Mouse (Mus musculus): ENCODE measurements around the gene Cdh4.

The Cdh4 gene

DNA sequence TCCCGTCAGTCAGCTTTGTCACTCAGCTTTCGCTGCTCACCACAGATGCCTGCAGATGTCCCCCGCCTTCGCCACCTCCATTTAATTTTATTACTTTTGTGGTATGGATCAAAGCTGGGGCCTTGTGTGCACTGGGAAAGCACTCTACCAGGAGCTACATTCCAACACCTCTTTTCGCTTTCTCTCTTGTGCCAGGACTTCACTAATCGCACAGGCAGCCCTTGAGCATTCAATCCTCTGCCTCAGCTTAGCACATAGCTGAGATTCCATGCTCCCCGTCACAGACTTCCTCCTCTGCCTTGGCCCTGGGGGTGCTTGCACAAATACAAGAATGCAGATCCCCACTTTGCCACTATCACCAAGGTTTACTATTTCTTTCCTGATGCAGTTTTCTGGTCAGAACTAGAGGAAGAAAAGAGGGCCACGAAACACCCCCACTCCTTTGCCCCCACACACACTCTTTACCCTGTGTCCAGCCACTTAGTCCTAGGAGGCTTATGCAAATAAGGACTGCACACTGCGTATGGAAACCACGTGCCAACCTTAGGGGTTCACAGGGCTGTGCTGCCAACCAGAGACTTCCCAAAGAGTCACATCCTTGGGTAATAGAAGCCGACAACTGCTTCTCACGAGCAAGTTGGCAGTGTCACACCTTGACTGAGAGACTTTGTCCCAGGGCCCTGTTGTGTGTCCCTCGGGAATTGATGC, 350.3 kb downstream of the Cdh4 start:
- in situ Hi-C loops (cut with MboI) = no loop called here

DNA sequence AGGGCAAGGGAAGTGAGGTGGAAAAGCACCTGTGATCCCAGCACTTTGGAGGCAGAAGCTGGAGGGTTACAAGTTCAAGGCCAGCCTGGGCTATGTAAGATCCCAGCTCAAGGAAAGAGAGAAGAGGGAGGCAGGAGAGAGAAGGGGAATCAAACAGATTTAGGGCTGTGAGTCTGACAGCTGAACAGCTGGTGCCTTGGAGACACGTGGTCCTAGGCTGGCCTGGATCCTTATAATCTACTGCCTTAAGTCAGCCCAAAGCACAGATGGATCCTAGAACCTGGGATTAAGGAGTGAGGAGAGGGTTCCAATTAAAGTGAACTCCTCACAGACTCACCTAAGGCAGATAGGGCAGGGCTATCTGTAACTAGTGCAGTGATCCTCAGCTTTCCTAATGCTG, 352.1 kb downstream of the Cdh4 start:
- in situ Hi-C loops (cut with MboI) = no loop called here

- in situ Hi-C loops (cut with MboI) = no loop called here
Observed at GRCm38 (mm10) chr2:179795452-179795851, 353.2 kb downstream of the Cdh4 start.

DNA sequence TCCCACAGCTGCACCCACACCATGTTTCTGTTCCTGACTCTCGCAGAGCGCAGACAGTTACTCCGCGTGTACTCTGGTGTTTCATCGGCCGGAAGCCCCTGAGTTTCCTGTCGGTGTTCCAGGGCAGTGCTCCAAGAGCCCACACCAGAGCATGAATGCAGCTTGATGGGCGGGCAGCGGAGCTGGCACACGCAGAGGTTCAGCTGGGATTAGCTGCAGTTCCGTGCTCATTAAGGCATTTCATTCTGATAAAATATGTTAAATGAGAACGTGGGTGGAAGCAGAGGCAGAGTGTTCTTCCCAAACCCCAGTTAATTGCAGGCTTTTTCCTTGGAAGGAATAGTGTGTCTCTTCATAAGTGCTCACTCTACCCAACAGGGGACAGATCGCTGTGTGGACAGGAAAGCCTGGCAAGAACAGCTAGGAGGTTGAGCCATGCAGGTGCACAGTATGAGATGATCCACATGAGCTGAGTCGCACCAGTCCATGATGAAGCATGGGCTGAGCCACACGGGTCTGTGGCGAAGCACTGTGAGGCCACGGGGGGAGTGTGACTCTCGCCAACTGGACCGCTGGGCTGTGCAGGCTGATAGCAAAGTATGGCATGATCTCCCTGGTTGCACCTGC, 357.8 kb downstream of the Cdh4 start:
- in situ Hi-C loops (cut with MboI) = no loop called here

- in situ Hi-C loops (cut with MboI) = no loop called here
Observed at GRCm38 (mm10) chr2:179801042-179801441, 358.8 kb downstream of the Cdh4 start.

- in situ Hi-C loops (cut with MboI) = no loop called here
Observed at GRCm38 (mm10) chr2:179802411-179802810, 360.2 kb downstream of the Cdh4 start.

- in situ Hi-C loops (cut with MboI) = no loop called here
Observed at GRCm38 (mm10) chr2:179811086-179811485, 368.9 kb downstream of the Cdh4 start.

DNA sequence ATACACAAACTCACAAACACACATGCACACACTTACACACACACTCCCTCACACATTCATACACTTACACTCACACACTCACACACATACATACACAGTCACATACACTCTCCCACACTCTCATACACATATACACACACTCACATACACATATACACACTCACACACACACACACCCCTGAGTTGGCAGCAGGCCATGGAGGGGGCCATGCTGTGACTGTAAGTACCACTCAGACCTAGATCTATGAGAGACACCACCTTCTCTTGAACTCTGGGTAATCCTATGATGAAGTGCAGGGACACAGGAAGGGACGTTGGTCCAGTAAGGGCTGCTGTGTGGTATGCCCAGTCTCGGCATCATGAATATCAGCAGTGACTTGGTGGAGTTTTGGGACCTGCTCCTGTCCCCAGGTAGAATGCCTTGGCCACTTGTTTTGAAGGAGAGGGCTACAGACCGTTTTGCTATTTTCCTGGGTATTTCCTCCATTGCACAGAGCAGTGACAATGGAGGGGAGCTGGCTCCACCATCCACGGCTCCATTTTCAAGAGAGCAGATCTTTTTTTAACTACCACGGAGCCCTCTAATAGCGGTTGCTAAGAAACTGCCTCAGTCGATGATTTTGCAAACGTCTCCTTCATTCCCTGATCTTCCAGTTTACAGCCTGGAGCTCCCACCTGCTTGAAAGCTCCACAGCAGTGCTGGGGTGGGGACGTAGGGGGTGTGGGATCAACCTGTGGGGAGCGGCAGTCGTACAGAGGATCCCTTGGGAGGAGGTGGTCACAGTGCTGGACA, 371.0 kb downstream of the Cdh4 start:
- in situ Hi-C loops (cut with MboI) = no loop called here

- in situ Hi-C loops (cut with MboI) = no loop called here
Observed at GRCm38 (mm10) chr2:179824776-179825326, 382.6 kb downstream of the Cdh4 start.

DNA sequence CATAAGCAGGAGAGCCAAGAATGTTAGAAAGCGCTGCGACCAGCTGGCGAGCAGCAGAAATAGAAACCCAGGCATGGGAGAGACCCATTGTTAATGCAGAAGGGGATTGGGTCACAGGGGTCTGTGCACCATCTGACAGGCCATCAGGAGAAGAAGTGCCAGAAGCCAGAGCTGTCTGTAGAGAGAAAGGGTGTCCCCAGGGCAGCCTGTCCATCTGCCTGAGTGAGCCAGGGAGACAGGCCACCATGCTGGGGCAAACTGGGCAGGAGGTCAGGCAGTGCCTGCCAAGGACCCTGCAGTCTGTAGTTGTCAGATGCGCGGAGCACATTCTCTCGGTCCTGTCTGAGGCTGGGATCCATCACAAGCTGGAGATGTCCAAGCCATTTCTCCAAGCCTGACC, 386.7 kb downstream of the Cdh4 start:
- in situ Hi-C loops (cut with MboI) = no loop called here

DNA sequence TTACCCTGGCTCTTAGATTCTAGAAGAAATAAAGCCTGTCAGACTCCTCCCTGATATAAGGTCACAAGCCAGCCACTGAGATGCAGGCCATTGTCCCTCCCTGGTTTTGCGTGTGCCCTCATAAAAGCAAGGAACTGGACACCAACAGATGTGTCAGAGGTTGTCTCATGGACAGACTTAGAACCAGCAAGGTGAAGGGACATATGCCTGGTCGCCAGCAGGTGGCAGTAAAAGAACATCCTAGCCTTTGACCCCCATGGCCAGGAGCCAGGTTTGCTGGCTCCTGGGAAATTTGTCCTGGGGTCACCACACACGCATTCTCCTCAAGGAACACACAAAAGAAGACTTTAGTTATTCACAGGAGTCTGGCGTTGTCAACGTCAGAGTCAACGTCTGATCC, 387.7 kb downstream of the Cdh4 start:
- in situ Hi-C loops (cut with MboI) = no loop called here

DNA sequence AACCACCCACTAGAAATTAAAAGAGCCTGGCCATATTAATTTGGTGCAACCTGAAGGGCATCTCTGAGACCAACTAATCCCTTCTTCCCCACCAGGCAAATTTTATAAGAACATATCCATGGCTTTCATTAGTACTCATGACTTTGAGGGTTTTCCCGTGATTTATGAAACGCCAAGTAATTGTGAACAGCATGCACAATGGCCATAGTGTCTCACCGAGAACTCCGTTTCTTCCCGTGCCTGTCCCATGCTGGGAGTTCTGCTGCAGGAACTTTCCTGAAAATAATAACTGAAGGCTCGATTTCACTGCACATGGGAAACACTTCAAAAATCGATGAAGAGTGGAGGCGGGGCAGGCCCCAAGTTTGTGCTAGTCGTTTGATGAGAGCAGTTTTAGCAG, 392.7 kb downstream of the Cdh4 start:
- in situ Hi-C loops (cut with MboI) = no loop called here

DNA sequence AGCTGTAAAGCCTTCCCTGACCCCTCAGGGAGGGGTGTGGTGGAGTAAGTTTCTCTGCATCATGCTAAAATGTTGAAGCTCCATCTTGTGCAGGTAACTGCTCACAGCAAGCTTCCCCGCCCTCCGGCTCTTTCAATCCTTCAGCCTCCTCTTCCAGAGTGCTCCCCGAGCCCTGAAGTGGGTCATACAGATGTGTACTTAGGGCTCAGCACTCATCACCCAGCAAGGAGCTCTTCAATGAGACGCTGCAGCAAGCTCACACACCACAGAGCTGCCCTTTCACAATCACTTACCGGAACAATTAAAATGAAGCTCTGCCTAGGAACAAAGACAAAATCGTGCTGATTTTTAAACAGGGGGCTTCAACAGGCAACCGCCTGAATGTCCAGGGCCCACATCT, 393.3 kb downstream of the Cdh4 start:
- in situ Hi-C loops (cut with MboI) = no loop called here

GRCm38 (mm10) chr2:179837186-179837585, 395.0 kb downstream of the Cdh4 start:
- in situ Hi-C loops (cut with MboI) = no loop called here

GRCm38 (mm10) chr2:179838036-179838435, 395.8 kb downstream of the Cdh4 start:
- in situ Hi-C loops (cut with MboI) = no loop called here

DNA sequence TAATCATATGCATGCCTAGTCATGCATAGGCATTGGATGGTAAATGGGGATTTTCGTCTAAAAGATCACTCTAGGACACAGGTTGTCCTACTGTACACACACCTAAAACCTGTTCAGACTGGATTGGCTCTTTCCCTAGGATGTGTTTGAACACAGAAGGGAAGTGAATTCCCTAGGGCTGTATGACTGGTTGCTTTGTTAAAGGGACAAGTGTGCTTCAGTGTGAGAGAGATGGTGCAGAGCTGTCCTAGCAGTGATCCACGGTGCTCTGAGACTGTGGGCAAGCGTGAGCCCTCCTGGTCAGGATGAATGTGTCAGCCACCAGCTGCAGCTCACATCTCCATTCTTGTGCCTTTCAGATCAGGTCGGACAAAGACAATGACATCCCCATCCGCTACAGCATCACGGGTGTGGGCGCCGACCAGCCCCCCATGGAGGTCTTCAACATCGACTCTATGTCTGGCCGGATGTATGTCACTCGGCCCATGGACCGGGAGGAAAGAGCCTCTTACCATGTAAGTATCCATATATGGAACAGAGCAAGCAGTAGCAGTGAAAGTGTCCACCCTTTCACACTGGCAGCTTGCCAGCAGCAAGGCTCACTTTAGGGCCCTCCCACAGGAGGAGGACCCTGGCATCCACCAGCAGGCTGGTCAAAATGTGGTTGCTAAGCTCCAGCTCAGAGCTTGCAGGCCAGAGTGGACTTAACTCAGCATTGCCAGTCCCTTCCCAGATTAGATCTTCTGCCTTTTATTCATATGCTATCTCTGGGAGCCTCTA, 400.6 kb downstream of the Cdh4 start:
- in situ Hi-C loops (cut with MboI) = no loop called here

DNA sequence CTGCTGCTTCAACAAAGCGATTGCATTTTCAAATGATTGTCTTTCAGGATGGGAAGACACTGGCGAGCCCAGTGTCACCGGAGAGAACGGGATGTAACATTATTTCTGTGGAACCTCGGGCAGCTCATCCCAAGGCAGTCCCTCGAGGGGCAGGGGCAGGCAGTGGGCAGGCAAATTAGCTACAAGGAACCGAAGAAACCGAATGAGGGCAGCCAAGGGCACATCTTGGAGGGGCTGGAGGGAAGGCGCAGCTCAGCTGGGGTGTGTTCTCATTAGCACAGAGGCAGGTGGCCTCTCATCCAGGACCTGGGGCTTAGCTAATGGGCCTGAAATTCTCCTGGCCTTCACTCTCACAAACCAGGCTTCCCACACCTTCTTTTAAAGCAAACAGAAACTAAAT, 407.5 kb downstream of the Cdh4 start:
- in situ Hi-C loops (cut with MboI) = no loop called here

GRCm38 (mm10) chr2:179852169-179852568, 409.9 kb downstream of the Cdh4 start:
- in situ Hi-C loops (cut with MboI) = no loop called here

DNA sequence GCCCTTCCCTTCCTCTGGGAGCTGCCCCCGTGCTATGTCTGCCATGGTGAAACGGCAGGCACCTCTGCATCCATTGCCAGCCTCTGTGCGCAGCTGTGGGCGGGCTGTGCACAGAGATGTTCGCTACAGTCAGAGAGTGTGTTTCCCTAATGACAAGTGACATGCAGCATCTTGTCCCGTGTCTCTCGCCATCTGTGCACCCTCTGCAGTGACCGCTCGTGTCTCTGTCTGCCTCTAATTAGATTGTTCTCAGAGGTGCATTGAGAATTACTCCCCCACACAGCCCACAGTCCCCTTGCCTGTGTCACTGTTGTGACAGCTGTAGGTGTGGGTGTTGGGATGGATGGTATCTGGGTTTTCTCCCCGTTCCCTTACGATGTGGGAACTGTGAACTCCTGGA, 410.6 kb downstream of the Cdh4 start:
- in situ Hi-C loops (cut with MboI) = no loop called here

DNA sequence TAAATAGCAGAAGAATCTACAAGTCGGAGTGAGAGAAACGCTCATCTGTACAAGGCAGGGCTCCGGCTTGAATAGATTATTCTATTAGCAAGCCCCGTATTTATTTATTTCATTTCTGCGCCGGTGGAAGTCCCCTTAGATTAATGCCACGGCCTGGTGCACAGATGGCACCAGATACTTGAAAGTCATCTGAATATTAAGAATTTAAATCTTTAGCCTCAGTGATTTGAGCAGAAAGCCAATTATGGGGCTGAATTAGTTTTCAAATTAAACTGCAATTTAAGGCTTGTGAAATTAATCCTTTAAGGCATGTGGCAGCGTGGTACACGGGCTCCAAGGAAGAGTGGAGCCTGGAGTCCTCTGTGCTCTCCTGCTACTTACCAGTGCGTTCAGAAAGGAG, 411.7 kb downstream of the Cdh4 start:
- in situ Hi-C loops (cut with MboI) = no loop called here

DNA sequence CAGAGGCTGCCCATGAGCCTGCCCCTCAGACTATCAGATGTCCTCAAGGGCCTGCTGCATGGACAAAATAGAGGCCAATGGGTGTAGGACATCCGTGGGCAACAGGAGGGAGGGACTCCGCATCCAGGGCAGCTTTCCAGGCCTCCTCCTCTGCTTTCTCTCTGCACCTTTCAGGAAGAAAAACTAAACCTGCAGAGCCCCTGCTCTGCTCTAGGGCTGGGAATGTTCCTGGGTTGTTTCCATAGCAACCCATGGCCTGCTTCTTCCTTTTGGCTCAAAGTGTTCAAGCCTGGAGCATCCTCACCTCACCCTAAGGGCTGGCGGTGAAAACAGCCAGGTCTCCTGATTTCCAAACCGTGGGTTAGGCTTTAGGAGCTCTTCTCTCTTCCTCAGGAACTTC, 414.9 kb downstream of the Cdh4 start:
- in situ Hi-C loops (cut with MboI) = no loop called here

DNA sequence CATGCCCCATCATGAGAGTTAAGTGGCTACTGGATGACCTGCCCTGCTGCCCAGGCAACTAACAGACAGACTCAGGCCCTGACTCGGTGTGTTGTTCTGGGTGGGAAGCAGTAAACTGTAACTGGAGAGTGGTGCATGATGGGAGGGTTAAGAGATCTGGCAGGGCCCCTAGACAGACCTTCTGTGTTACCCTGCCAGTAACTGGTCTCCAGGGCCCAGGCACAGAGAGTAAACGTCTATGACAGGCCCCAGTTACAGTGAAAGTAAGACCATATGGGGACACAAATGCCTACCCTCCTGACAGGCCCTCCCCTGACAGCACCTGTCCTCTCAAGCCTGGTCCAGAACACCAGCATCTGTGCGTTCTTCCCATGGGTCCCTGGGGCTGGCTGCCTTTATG, 420.4 kb downstream of the Cdh4 start:
- in situ Hi-C loops (cut with MboI) = no loop called here
